Mouse (Mus musculus): ENCODE data around the gene Prrg1.
"Not testable (repeated sequence)": the region's sequence is repeated elsewhere in the genome, so short reads cannot be mapped to it uniquely, and the experiment has no call there.

Gene Prrg1

GRCm38 (mm10) chrX:78583202-78584004, at the start of gene Prrg1:
Prrg1 (minus strand) TSS chrX:78583896.
- peak; percentile 79 for DNase-seq (ENCODE audit: extremely low spot score)

- no peak for DNase-seq (ENCODE audit: extremely low spot score)
Observed at GRCm38 (mm10) chrX:78605814-78606213, 22.1 kb upstream of the Prrg1 start.

GRCm38 (mm10) chrX:78593138-78593537, 9.4 kb upstream of the Prrg1 start:
- DNase-seq (ENCODE audit: extremely low spot score), result no peak

GRCm38 (mm10) chrX:78582854-78583201, 868 bp downstream of the Prrg1 start:
- peak; percentile 52 for DNase-seq (ENCODE audit: extremely low spot score)

GRCm38 (mm10) chrX:78563451-78563850, 20.2 kb downstream of the Prrg1 start:
- DNase-seq (ENCODE audit: extremely low spot score), result no peak

GRCm38 (mm10) chrX:78553399-78553798, 30.3 kb downstream of the Prrg1 start:
- no peak for DNase-seq (ENCODE audit: extremely low spot score)

GRCm38 (mm10) chrX:78552704-78553103, 31.0 kb downstream of the Prrg1 start:
- DNase-seq (ENCODE audit: extremely low spot score), result no peak

- DNase-seq (ENCODE audit: extremely low spot score), result no peak
Observed at GRCm38 (mm10) chrX:78547696-78548095, 36.0 kb downstream of the Prrg1 start.

GRCm38 (mm10) chrX:78539734-78540133, 44.0 kb downstream of the Prrg1 start:
- DNase-seq (ENCODE audit: extremely low spot score), result no peak

GRCm38 (mm10) chrX:78538632-78539316, 44.9 kb downstream of the Prrg1 start:
- no peak for DNase-seq (ENCODE audit: extremely low spot score)

GRCm38 (mm10) chrX:78518301-78518700, 65.4 kb downstream of the Prrg1 start:
- DNase-seq (ENCODE audit: extremely low spot score), result no peak

- no peak for DNase-seq (ENCODE audit: extremely low spot score)
Observed at GRCm38 (mm10) chrX:78482987-78483386, 100.7 kb downstream of the Prrg1 start.

- DNase-seq (ENCODE audit: extremely low spot score), result no peak
Observed at GRCm38 (mm10) chrX:78479710-78480109, 104.0 kb downstream of the Prrg1 start.

- no peak for DNase-seq (ENCODE audit: extremely low spot score)
Observed at GRCm38 (mm10) chrX:78434357-78434756, 149.3 kb downstream of the Prrg1 start.

- not testable (repeated sequence) for DNase-seq (ENCODE audit: extremely low spot score)
Observed at GRCm38 (mm10) chrX:78403346-78403745, 180.3 kb downstream of the Prrg1 start.
